Comparison of ENCODE assay signal across 36 mouse cellular contexts in genomic region chr9:49425585-49425984, GRCm38 (mm10). TPM values are rescaled to one million over a fixed set of nuclear protein-coding genes. Genes with fewer than 3 reads are reported as not detected.
"Had no signal": no experiment of that assay in that cellular context is flagged by ENCODE, and none has a peak within 500 bp of the region (broad histone marks: within the 10 kb centered on the region; RNA-seq: fewer than 3 reads in every experiment).

No protein-coding gene starts in this region.

- H3K36me3 ChIP-seq: embryonic facial prominence, embryonic 10.5 days; embryonic facial prominence, embryonic 12.5 days; embryonic facial prominence, embryonic 13.5 days; embryonic facial prominence, embryonic 15.5 days; forebrain, embryonic 12.5 days; forebrain, embryonic 15.5 days; heart, embryonic 10.5 days had no signal

- H3K9me3 ChIP-seq: embryonic facial prominence, embryonic 10.5 days; embryonic facial prominence, embryonic 12.5 days; embryonic facial prominence, embryonic 13.5 days; embryonic facial prominence, embryonic 15.5 days; forebrain, embryonic 12.5 days; forebrain, embryonic 13.5 days; forebrain, embryonic 15.5 days; heart, embryonic 10.5 days had no signal

- H3K27me3 ChIP-seq: embryonic facial prominence, embryonic 12.5 days; embryonic facial prominence, embryonic 13.5 days; embryonic facial prominence, embryonic 15.5 days; forebrain, embryonic 12.5 days; forebrain, embryonic 13.5 days; forebrain, embryonic 15.5 days had no signal

- H3K9ac ChIP-seq: embryonic facial prominence, embryonic 12.5 days; embryonic facial prominence, embryonic 13.5 days; embryonic facial prominence, embryonic 15.5 days; forebrain, embryonic 12.5 days; forebrain, embryonic 13.5 days; forebrain, embryonic 15.5 days; forebrain, postnatal 0 days had no signal

- H3K4me1 ChIP-seq: embryonic facial prominence, embryonic 10.5 days; embryonic facial prominence, embryonic 12.5 days; embryonic facial prominence, embryonic 15.5 days; heart, embryonic 10.5 days had no signal

- H3K4me2 ChIP-seq: embryonic facial prominence, embryonic 12.5 days; embryonic facial prominence, embryonic 13.5 days; embryonic facial prominence, embryonic 15.5 days; forebrain, embryonic 12.5 days; forebrain, embryonic 13.5 days; forebrain, embryonic 15.5 days had no signal

- H3K4me3 ChIP-seq: embryonic facial prominence, embryonic 10.5 days; embryonic facial prominence, embryonic 12.5 days; embryonic facial prominence, embryonic 13.5 days; embryonic facial prominence, embryonic 15.5 days; erythroblast, embryonic 14.5 days; forebrain, embryonic 12.5 days; forebrain, embryonic 13.5 days; forebrain, embryonic 15.5 days; gastrocnemius, adult 2 months; heart, adult 2 months; heart, embryonic 10.5 days had no signal

- H3K27ac ChIP-seq: embryonic facial prominence, embryonic 10.5 days; embryonic facial prominence, embryonic 12.5 days; embryonic facial prominence, embryonic 13.5 days; embryonic facial prominence, embryonic 15.5 days; forebrain, embryonic 12.5 days; forebrain, embryonic 13.5 days; forebrain, embryonic 15.5 days; gastrocnemius, adult 2 months; heart, adult 2 months; heart, embryonic 10.5 days had no signal

- DNase-seq: cerebellum, adult 9-11 months; cerebellum, postnatal 10 days; cerebellum, postnatal 14 days; cerebellum, postnatal 25 days; cerebellum, postnatal 36 days; embryo, embryonic 11 days; forebrain, postnatal 0 days; gastrocnemius, adult 2 months; gastrocnemius, postnatal 10 days; gastrocnemius, postnatal 14 days; gastrocnemius, postnatal 25 days; gastrocnemius, postnatal 36 days; heart, adult 11 months; heart, adult 18-20 months; heart, adult 2 months had no signal

RNA-seq across cellular contexts. Expression of gene Ankk1, which starts 1.2 kb away (rescaled TPM):
- total RNA-seq: common myeloid progenitor, adult 5-6 weeks; forebrain, postnatal 0 days; gastrocnemius, adult 18-20 months; gastrocnemius, adult 2 months; gastrocnemius, adult 8-10 months; gastrocnemius, postnatal 10 days; gastrocnemius, postnatal 14 days; gastrocnemius, postnatal 25 days; gastrocnemius, postnatal 36 days; gastrocnemius, postnatal 4 days; granulocyte monocyte progenitor cell, adult 5-6 weeks; heart, adult 18-20 months; heart, adult 2 months; heart, adult 8-10 months had no signal
- polyA plus RNA-seq: cortical plate, adult 2 months; embryonic facial prominence, embryonic 10.5 days; embryonic facial prominence, embryonic 11.5 days; embryonic facial prominence, embryonic 12.5 days; embryonic facial prominence, embryonic 13.5 days; embryonic facial prominence, embryonic 14.5 days; erythroblast, embryonic 14.5 days; forebrain, embryonic 11.5 days; forebrain, embryonic 12.5 days; forebrain, embryonic 13.5 days; forebrain, embryonic 15.5 days; forebrain, embryonic 16.5 days; forebrain, postnatal 0 days; frontal cortex, adult 2 months; heart, adult 2 months had no signal
